Mouse (Mus musculus) stomach, postnatal 0 days (tissue): ENCODE data around the gene Clic1. TPM values are rescaled to one million over a fixed set of nuclear protein-coding genes. Genes with fewer than 3 reads are reported as not detected.
A peak's percentile ranks its signal among the peaks of the same experiment; 100 is the strongest.

Experiments
- ATAC-seq: fragments of 200-750 bp; cut with Nextera tagmentation; 2 replicates; pipeline ENCODE4 v1.8.0; 2017; ENCODE audit not compliant: low FRiP score, low TSS enrichment
- DNase-seq: peaks from one replicate; pipeline ENCODE4 v3.0.0-alpha.2; 2016; ENCODE audit warnings: low spot score
- H3K27ac ChIP-seq: fragments of 300-500 bp; sonication (generic); replicated peaks from 2 replicates; pipeline ENCODE4 v1.5.1; 2014; ENCODE audit warnings: mild to moderate bottlenecking, control low read depth
- H3K27me3 ChIP-seq: fragments of 300-500 bp; sonication (generic); 2 replicates; pipeline ENCODE4 v1.6.1; 2014; ENCODE audit warnings: low read length; ENCODE audit not compliant: control insufficient read depth, insufficient read depth
- H3K36me3 ChIP-seq: fragments of 300-500 bp; sonication (generic); 2 replicates; pipeline ENCODE4 v1.6.1; 2014; ENCODE audit warnings: low read length, mixed read lengths; ENCODE audit not compliant: control insufficient read depth, insufficient read depth
- H3K4me1 ChIP-seq: fragments of 300-500 bp; sonication (generic); replicated peaks from 2 replicates; pipeline ENCODE4 v1.6.1; 2014; ENCODE audit warnings: antibody characterized with exemption; ENCODE audit not compliant: control insufficient read depth, insufficient read depth
- H3K4me2 ChIP-seq: fragments of 300-500 bp; sonication (generic); replicated peaks from 2 replicates; pipeline ENCODE4 v1.6.1; 2014; ENCODE audit warnings: low read depth, mild to moderate bottlenecking, control low read depth, moderate library complexity
- H3K4me3 ChIP-seq: fragments of 300-500 bp; sonication (generic); 2 replicates; pipeline ENCODE4 v1.5.1; 2014; ENCODE audit warnings: low read depth, low read length, control low read depth
- H3K9ac ChIP-seq: fragments of 300-500 bp; sonication (generic); 2 replicates; pipeline ENCODE4 v1.6.1; 2014; ENCODE audit warnings: mild to moderate bottlenecking, low read length, control low read depth, mixed read lengths
- H3K9me3 ChIP-seq: fragments of 300-500 bp; sonication (generic); 2 replicates; pipeline ENCODE4 v1.6.1; 2016; ENCODE audit warnings: low read length; ENCODE audit not compliant: control insufficient read depth
- CTCF ChIP-seq: IDR thresholded peaks from 2 replicates; pipeline ENCODE4 v1.5.1; 2016; ENCODE audit warnings: antibody characterized with exemption, low read depth, mild to moderate bottlenecking, moderate library complexity
- EP300 ChIP-seq: optimal IDR thresholded peaks from 2 replicates; pipeline ENCODE3; 2016; ENCODE audit warnings: antibody characterized with exemption
- WGBS: fragments of 180-500 bp; shearing (Covaris S2); extraction: QIAGEN DNeasy Blood & Tissue Kit; methylation state at CpG from one replicate; pipeline ENCODE4 v1.1.7; 2014; 5-methylcytosine and 5-hydroxymethylcytosine counted together
- polyA plus RNA-seq: library from polyadenylated mRNA; unstranded; fragments of >200 nt; fragmentation: Nextera tagmentation; extraction: Ambion mirVana; gene quantifications from 2 replicates; pipeline ENCODE4 v1.2.1, GENCODE M21; 2015

The Clic1 gene
- polyA plus RNA-seq, 1 experiment from 2014 or later, result 344 TPM

DNA sequence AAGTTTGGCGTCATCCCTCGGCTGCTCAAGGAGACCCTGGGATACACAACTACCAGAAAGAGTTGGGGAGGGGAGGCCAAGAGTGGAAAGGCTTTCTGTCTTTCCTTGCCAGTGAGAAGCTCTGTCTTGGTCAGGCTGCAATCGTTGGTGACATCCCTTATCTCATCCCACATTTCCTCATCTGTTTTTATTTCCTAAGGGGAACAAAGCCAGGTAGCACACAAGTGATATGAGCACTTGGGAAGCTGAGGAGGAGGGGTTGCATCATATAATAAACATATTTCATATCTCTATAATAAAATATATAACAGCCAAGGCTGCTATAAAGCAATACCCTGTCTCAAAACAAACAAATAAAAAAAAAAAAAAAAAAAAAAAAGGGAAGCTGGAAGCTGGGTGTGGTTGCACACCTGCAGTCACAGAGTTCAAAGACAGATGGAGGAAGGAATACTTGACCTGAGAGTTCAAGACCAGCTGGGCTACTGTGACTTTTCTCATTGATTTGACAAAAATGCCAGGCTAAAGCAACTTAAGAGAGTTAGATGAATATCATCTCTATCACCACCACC is 34.2 kb downstream of the Clic1 start:
- H3K27me3 ChIP-seq, result no peaks in the 10 kb centered on the region
- WGBS, result 78% methylated on average over 3 of the region's 3 CpGs

DNA sequence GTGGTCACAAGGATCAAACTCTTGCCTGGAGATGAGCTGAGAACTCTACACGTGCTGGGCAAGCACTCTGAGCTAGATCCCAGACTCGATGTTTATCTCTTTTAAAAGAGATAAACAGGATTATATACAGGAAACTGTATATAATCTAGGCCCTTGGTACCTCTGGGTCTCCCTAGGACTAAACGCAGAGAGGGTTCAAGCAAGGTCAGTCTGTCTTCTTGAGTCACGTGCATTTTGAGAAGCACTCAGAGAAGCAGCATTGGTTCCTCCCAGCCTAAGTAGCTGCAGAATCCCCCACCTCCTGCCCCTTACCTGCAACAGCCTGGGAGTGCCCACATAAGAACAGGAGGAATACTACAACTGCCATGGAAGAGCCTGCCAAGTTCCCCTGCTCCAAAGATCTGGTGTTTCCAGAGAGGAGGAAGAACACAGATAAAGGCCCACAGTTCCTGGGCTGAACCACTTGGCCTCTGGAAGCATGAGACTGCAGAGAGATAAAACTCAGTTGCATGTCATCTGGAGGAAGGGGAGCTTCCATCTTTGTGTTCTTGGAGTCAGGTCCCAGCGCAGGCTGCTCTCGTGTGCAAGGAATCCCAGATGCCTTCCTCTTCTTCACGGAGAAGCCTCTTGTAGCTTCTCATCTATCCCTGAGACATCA is 35.6 kb downstream of the Clic1 start, which contains the start of gene Ly6g6f:
Gene Ly6g6f (minus strand): TSS at position 403 of the 658 bp plus-strand sequence.
- no peak within 1 kb of the TSS for H3K4me2 ChIP-seq
- no peaks in the 10 kb centered on the region for H3K9me3 ChIP-seq
- H3K4me3 ChIP-seq, result no peak within 1 kb of the TSS
- no peak within 1 kb of the TSS for H3K27ac ChIP-seq
- no peak for TF ChIP-seq CTCF
- TF ChIP-seq EP300, result no peak
- H3K27me3 ChIP-seq, result no peaks in the 10 kb centered on the region
- H3K9ac ChIP-seq, result no peak within 1 kb of the TSS
- H3K4me1 ChIP-seq, result peaks cover 2% of the 10 kb centered on the region; the same call in 1 of the 2 replicates
- H3K36me3 ChIP-seq, result no peaks in the 10 kb centered on the region
- ATAC-seq (no peak), DNase-seq (no peak)
- WGBS, result 65% methylated on average over 7 of the region's 7 CpGs

More for the DNA sequence above, 34.2 kb downstream of the Clic1 start:
- Histone ChIP-seq H3K36me3 (no peaks in the 10 kb centered on the region), H3K4me3 (no peak overlapping the region), H3K9me3 (no peaks in the 10 kb centered on the region), H3K4me1 (no peaks in the 10 kb centered on the region; the same call in 1 of the 2 replicates), H3K9ac (no peak overlapping the region), H3K4me2 (no peak overlapping the region), H3K27ac (no peak overlapping the region)
- TF ChIP-seq EP300, result no peak
- DNase-seq (no peak), ATAC-seq (no peak)

GRCm38 (mm10) chr17:35088151-35088550 is 38.4 kb downstream of the Clic1 start:
- peaks cover 3% of the 10 kb centered on the region; the same call in 1 of the 2 replicates for H3K36me3 ChIP-seq
- H3K4me3 ChIP-seq, result no peak overlapping the region
- no peak overlapping the region for H3K27ac ChIP-seq
- DNase-seq (no peak), ATAC-seq (no peak)
- WGBS, result 47% methylated on average over 2 of the region's 2 CpGs
- H3K4me2 ChIP-seq, result no peak overlapping the region
- no peaks in the 10 kb centered on the region for H3K27me3 ChIP-seq
- H3K9me3 ChIP-seq, result no peaks in the 10 kb centered on the region
- no peak for TF ChIP-seq EP300
- peak; percentile 65 for TF ChIP-seq CTCF
- no peak overlapping the region for H3K9ac ChIP-seq
- peaks cover 3% of the 10 kb centered on the region; the same call in 1 of the 2 replicates for H3K4me1 ChIP-seq

GRCm38 (mm10) chr17:35088825-35089644 is 39.3 kb downstream of the Clic1 start, which contains the start of gene Abhd16a:
TSS of gene Abhd16a (plus strand) at chr17:35089263.
- Histone ChIP-seq H3K27ac (peak within 1 kb of the TSS; percentile 98), H3K9ac (peak within 1 kb of the TSS; percentile 90), H3K36me3 (peaks cover 7% of the 10 kb centered on the region), H3K27me3 (no peaks in the 10 kb centered on the region), H3K4me3 (peak within 1 kb of the TSS; percentile 70), H3K4me2 (peak within 1 kb of the TSS; percentile 73), H3K4me1 (peaks cover 3% of the 10 kb centered on the region; the same call in 1 of the 2 replicates), H3K9me3 (no peaks in the 10 kb centered on the region)
- ATAC-seq (peak; percentile 98), DNase-seq (peak; percentile 94)
- WGBS, result 3% methylated on average over 61 of the region's 67 CpGs
- peak; percentile 37 for TF ChIP-seq CTCF
- no peak for TF ChIP-seq EP300

DNA sequence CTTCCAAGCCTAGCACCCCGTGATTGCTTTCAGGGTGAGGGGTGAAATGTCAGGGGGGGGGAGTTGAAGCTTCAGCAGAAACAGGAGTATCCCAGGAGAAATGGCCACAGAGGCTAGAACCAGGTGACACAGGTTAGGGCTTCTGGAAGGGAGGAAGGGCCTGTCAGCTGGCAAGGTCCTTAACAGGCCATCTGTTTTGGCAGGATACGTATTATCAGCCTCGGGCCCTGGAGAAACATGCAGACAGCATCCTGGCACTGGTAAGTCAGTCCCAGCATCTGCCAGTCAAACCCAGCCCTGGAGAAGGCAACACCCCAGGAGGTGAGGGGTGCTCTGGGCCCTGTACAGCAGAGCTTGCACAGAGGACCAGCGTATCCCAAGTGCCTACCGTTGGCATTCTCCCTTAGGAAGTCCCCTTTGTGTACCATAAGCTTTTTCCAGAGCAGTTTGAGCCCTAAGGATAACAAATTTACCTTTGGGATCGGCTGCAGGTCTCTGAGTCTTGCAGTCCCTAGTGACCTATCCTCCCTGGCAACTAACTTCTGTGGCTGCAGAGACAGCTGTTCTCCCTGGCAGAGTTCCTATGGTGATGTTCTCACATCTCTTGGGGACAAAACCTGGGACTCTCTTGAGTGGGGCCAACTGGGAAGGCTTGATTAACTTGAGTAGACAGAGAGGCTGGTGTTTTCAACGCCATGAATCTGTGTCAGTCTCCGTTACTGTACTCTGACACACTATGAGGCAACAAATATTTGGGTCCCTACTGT is 40.6 kb downstream of the Clic1 start:
- DNase-seq, result no peak
- H3K36me3 ChIP-seq, result peaks cover 11% of the 10 kb centered on the region
- peak overlapping the region; percentile 98; the same call in 1 of the 2 replicates for H3K27ac ChIP-seq
- peaks cover 3% of the 10 kb centered on the region; the same call in 1 of the 2 replicates for H3K4me1 ChIP-seq
- 57% methylated on average over 8 of the region's 8 CpGs for WGBS
- H3K27me3 ChIP-seq, result no peaks in the 10 kb centered on the region
- TF ChIP-seq EP300 (no peak), CTCF (no peak)
- no peaks in the 10 kb centered on the region for H3K9me3 ChIP-seq
- H3K4me3 ChIP-seq, result peak overlapping the region; percentile 70
- no peak for ATAC-seq
- peak overlapping the region; percentile 90 for H3K9ac ChIP-seq
- peak overlapping the region; percentile 73 for H3K4me2 ChIP-seq
